10 mouse cellular contexts compared by ENCODE assay signal in genomic region chr12:73907079-73907672, GRCm38 (mm10). TPM values are rescaled to one million over a fixed set of nuclear protein-coding genes. Genes with fewer than 3 reads are reported as not detected.
DNase-seq lines count a peak whose midpoint lies in the region; ATAC-seq and TF ChIP-seq lines count a peak whose summit lies in the region.
"Had no signal": no experiment of that assay in that cellular context is flagged by ENCODE, and none has a peak within 500 bp of the region (broad histone marks: within the 10 kb centered on the region; RNA-seq: fewer than 3 reads in every experiment).

No protein-coding gene starts in this region.

- peak overlapping the region; percentile 73 for H3K4me3 ChIP-seq in liver, adult 2 months (ENCODE audit: insufficient read depth, low read depth, low read length)
- H3K4me3 ChIP-seq in embryonic facial prominence, embryonic 13.5 days: peak overlapping the region; percentile 96
- peak overlapping the region; percentile 93 for H3K4me3 ChIP-seq in limb, embryonic 10.5 days
- H3K4me3 ChIP-seq in neural tube, embryonic 14.5 days (ENCODE audit: low read depth, low read length): peak overlapping the region; percentile 68

- WGBS in liver, adult 2 months: under 1% methylated on average over 18 of the region's 18 CpGs
- WGBS in embryonic facial prominence, embryonic 13.5 days: 1% methylated on average over 18 of the region's 18 CpGs
- WGBS in limb, embryonic 10.5 days: 1% methylated on average over 18 of the region's 18 CpGs
- 3% methylated on average over 18 of the region's 18 CpGs for WGBS in neural tube, embryonic 14.5 days

- H3K79me2 ChIP-seq in liver, adult 2 months (ENCODE audit: control insufficient read depth, insufficient read depth, low read length): peaks cover 7% of the 10 kb centered on the region

- no peaks in the 10 kb centered on the region for H3K36me3 ChIP-seq in liver, adult 2 months (ENCODE audit: control insufficient read depth, insufficient read depth, low read length)
- no peaks in the 10 kb centered on the region for H3K36me3 ChIP-seq in embryonic facial prominence, embryonic 13.5 days
- H3K36me3 ChIP-seq in limb, embryonic 10.5 days: no peaks in the 10 kb centered on the region
- no peaks in the 10 kb centered on the region for H3K36me3 ChIP-seq in neural tube, embryonic 14.5 days (ENCODE audit: control insufficient read depth, insufficient read depth, low read length)

- peak overlapping the region; percentile 87 for H3K9ac ChIP-seq in liver, adult 2 months (ENCODE audit: low read depth, low read length)
- H3K9ac ChIP-seq in embryonic facial prominence, embryonic 13.5 days: peak overlapping the region; percentile 70
- peak overlapping the region; percentile 85 for H3K9ac ChIP-seq in neural tube, embryonic 14.5 days (replicated peaks; ENCODE audit: low read depth, low read length)

- H3K9me3 ChIP-seq in embryonic facial prominence, embryonic 13.5 days: no peaks in the 10 kb centered on the region
- H3K9me3 ChIP-seq in limb, embryonic 10.5 days (replicated peaks): no peaks in the 10 kb centered on the region
- H3K9me3 ChIP-seq in neural tube, embryonic 14.5 days (ENCODE audit: control insufficient read depth, low read length): no peaks in the 10 kb centered on the region

- peak; percentile 58 for DNase-seq in liver, adult 2 months (ENCODE audit: extremely low read depth, low read depth, low spot score)
- no peak for DNase-seq in liver
- DNase-seq in limb, embryonic 10.5 days (ENCODE audit: low spot score): no peak
- no peak for DNase-seq in frontal cortex, postnatal 36 days (ENCODE audit: low spot score in 2 of 2)
- DNase-seq in right cerebral cortex, adult 18-20 months: no peak
- DNase-seq in gastrocnemius, adult 18-20 months (ENCODE audit: low spot score): no peak

- H3K4me1 ChIP-seq in liver, adult 2 months (ENCODE audit: control insufficient read depth, insufficient read depth, low read length): peaks cover 9% of the 10 kb centered on the region; the same call in 1 of the 2 replicates
- H3K4me1 ChIP-seq in embryonic facial prominence, embryonic 13.5 days: peaks cover 17% of the 10 kb centered on the region
- peaks cover 19% of the 10 kb centered on the region for H3K4me1 ChIP-seq in limb, embryonic 10.5 days
- H3K4me1 ChIP-seq in neural tube, embryonic 14.5 days (ENCODE audit: control insufficient read depth, insufficient read depth, low read length): peaks cover 17% of the 10 kb centered on the region; the same call in 1 of the 2 replicates

- ATAC-seq in embryonic facial prominence, embryonic 13.5 days (ENCODE audit: insufficient number of reproducible peaks, insufficient read depth, low FRiP score, low TSS enrichment, low read depth): no peak
- peak; percentile 88; the same call in 1 of the 2 replicates for ATAC-seq in neural tube, embryonic 14.5 days (ENCODE audit: low read depth)

- no peaks in the 10 kb centered on the region for H3K27me3 ChIP-seq in liver, adult 2 months (ENCODE audit: control insufficient read depth, insufficient read depth, low read length)
- no peaks in the 10 kb centered on the region for H3K27me3 ChIP-seq in embryonic facial prominence, embryonic 13.5 days
- no peaks in the 10 kb centered on the region for H3K27me3 ChIP-seq in limb, embryonic 10.5 days (ENCODE audit: low read depth, poor library complexity, severe bottlenecking)
- no peaks in the 10 kb centered on the region; the same call in 1 of the 2 replicates for H3K27me3 ChIP-seq in neural tube, embryonic 14.5 days (ENCODE audit: control insufficient read depth, insufficient read depth, low read length)

- TF ChIP-seq CTCF in liver, adult 2 months (IDR thresholded peaks at IDR 0.05; ENCODE audit: low read depth, low read length): no peak

- no peak for TF ChIP-seq POLR2A in liver, adult 2 months (IDR thresholded peaks at IDR 0.05; ENCODE audit: extremely low read depth, insufficient read depth, low read length)

- H3K27ac ChIP-seq in liver, adult 2 months (replicated peaks; ENCODE audit: insufficient read depth, low read depth, low read length): peak overlapping the region; percentile 91
- peak overlapping the region; percentile 99 for H3K27ac ChIP-seq in embryonic facial prominence, embryonic 13.5 days
- peak overlapping the region; percentile 99 for H3K27ac ChIP-seq in limb, embryonic 10.5 days
- peak overlapping the region; percentile 74 for H3K27ac ChIP-seq in neural tube, embryonic 14.5 days (ENCODE audit: low read depth, low read length)

- H3K4me2 ChIP-seq in embryonic facial prominence, embryonic 13.5 days: peak overlapping the region; percentile 79
- peak overlapping the region; percentile 61 for H3K4me2 ChIP-seq in neural tube, embryonic 14.5 days (ENCODE audit: low read depth, low read length)

RNA-seq across cellular contexts. Expression of gene Hif1a, which starts 6.0 kb away (rescaled TPM):
- total RNA-seq in liver, adult 2 months (2014; rRNA removed): 32.5 and 37.4 TPM in 2 replicates
- polyA plus RNA-seq in liver, adult 2 months (2012; rRNA removed): 5.7 and 9.7 TPM in 2 replicates
- 105 and 118 TPM in 2 replicates for polyA plus RNA-seq in embryonic facial prominence, embryonic 13.5 days (2015; fragmentation: Nextera tagmentation; extraction: Ambion mirVana)
- polyA plus RNA-seq in limb, embryonic 10.5 days (2016; fragmentation: Nextera tagmentation; extraction: Ambion mirVana): 77.8 and 93.5 TPM in 2 replicates
- 97.2 and 114 TPM in 2 replicates for polyA plus RNA-seq in neural tube, embryonic 14.5 days (2014; fragmentation: Nextera tagmentation; extraction: Ambion mirVana)
- total RNA-seq in gastrocnemius, adult 18-20 months (2021): 10 to 100 TPM; 10.5 to 17.9 TPM

RNA-seq across cellular contexts. Expression of gene Gm49321, which starts 30.3 kb away (rescaled TPM):
- total RNA-seq in liver, adult 2 months (2014; rRNA removed): not detected in 2 replicates
- not detected in 2 replicates for polyA plus RNA-seq in liver, adult 2 months (2012; rRNA removed)
- 14.3 and 17.3 TPM in 2 replicates for polyA plus RNA-seq in embryonic facial prominence, embryonic 13.5 days (2015; fragmentation: Nextera tagmentation; extraction: Ambion mirVana)
- polyA plus RNA-seq in limb, embryonic 10.5 days (2016; fragmentation: Nextera tagmentation; extraction: Ambion mirVana): 13.3 and 14.4 TPM in 2 replicates
- 18.4 and 21.2 TPM in 2 replicates for polyA plus RNA-seq in neural tube, embryonic 14.5 days (2014; fragmentation: Nextera tagmentation; extraction: Ambion mirVana)
- total RNA-seq in gastrocnemius, adult 18-20 months (2021): 1 to 10 TPM; 2.1 to 2.2 TPM
- total RNA-seq: neutrophil, adult 5-6 weeks had no signal
- polyA plus RNA-seq: brain, embryonic 14.5 days had no signal

RNA-seq across cellular contexts. Expression of gene Snapc1, which starts 57.1 kb away (rescaled TPM):
- 3.0 and 4.4 TPM in 2 replicates for total RNA-seq in liver, adult 2 months (2014; rRNA removed)
- 5.4 and 6.0 TPM in 2 replicates for polyA plus RNA-seq in liver, adult 2 months (2012; rRNA removed)
- polyA plus RNA-seq in embryonic facial prominence, embryonic 13.5 days (2015; fragmentation: Nextera tagmentation; extraction: Ambion mirVana): 23.0 and 23.5 TPM in 2 replicates
- 18.9 and 23.5 TPM in 2 replicates for polyA plus RNA-seq in limb, embryonic 10.5 days (2016; fragmentation: Nextera tagmentation; extraction: Ambion mirVana)
- polyA plus RNA-seq in neural tube, embryonic 14.5 days (2014; fragmentation: Nextera tagmentation; extraction: Ambion mirVana): 38.1 and 41.5 TPM in 2 replicates
- total RNA-seq in gastrocnemius, adult 18-20 months (2021): 1 to 10 TPM; 4.7 to 8.5 TPM

Comparison
In these comparisons a context has a peak if more than half of its experiments do, and no peak if none do; other contexts are left out.
1. RNA of gene Gm49321, which starts 30.3 kb away (polyA plus RNA-seq): 18.4 to 21.2 TPM in neural tube, embryonic 14.5 days, 14.3 to 17.3 TPM in embryonic facial prominence, embryonic 13.5 days and 13.3 to 14.4 TPM in limb, embryonic 10.5 days; not detected in liver, adult 2 months; every median in the first group is over 10 times any median in the second.
2. Peak in every context shown above with its lines, with median percentiles within 50 percentile points of each other: H3K27ac ChIP-seq, H3K4me3 ChIP-seq and H3K9ac ChIP-seq.